Mouse (Mus musculus): ENCODE data around the gene Olfr1512. TPM values are rescaled to one million over a fixed set of nuclear protein-coding genes. Genes with fewer than 3 reads are reported as not detected.
"Not testable (repeated sequence)": the region's sequence is repeated elsewhere in the genome, so short reads cannot be mapped to it uniquely, and the experiment has no call there.

Gene Olfr1512
- 0.17 and 0.25 TPM in 2 replicates for polyA plus RNA-seq (2015; fragmentation: Nextera tagmentation; extraction: Ambion mirVana)

- 69% methylated on average over 2 of the region's 2 CpGs for WGBS
- Histone ChIP-seq H3K4me3 (replicated peaks) (no peak within 1 kb of the TSS), H3K4me1 (no peaks in the 10 kb centered on the region), H3K4me2 (replicated peaks) (no peak within 1 kb of the TSS), H3K27ac (replicated peaks) (no peak within 1 kb of the TSS), H3K27me3 (no peaks in the 10 kb centered on the region), H3K36me3 (no peaks in the 10 kb centered on the region), H3K9ac (no peak within 1 kb of the TSS), H3K9me3 (replicated peaks) (no peaks in the 10 kb centered on the region)
- no peak for ATAC-seq (ENCODE audit: insufficient number of reproducible peaks, low FRiP score, low TSS enrichment, low read depth)
These were observed at the start of gene Olfr1512 for GRCm38 (mm10) chr14:52379068-52379467. Gene Olfr1512, minus strand, starts transcription at chr14:52379168.

DNA sequence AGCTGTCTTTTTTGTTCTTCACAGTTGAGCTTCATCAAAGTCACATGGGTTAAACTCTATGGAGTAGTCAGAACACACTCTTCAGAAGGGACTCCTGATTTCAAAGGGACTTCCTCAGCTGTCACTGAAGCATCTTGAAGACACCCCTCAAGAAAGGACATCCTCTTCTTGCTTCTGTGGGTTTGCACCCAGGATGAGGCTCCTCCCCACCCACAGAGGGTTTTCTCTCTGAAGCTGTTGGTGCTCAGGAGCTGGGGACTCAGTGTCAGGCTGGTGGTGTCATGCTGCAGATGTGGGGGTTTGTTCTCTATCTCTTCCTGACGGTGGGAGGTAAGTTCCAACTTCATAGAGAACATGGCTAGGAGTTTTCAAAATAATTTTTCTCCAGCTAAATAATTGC is 48.7 kb upstream of the Olfr1512 start:
- no peak overlapping the region for H3K4me3 ChIP-seq (replicated peaks)
- ATAC-seq (ENCODE audit: insufficient number of reproducible peaks, low FRiP score, low TSS enrichment, low read depth) = no peak
- no peaks in the 10 kb centered on the region for H3K9me3 ChIP-seq (replicated peaks)
- H3K36me3 ChIP-seq = no peaks in the 10 kb centered on the region
- no peaks in the 10 kb centered on the region for H3K4me1 ChIP-seq
- H3K27me3 ChIP-seq = no peaks in the 10 kb centered on the region
- WGBS = 96% methylated on average over 1 of the region's 1 CpGs
- no peak overlapping the region for H3K9ac ChIP-seq
- H3K4me2 ChIP-seq (replicated peaks) = no peak overlapping the region
- H3K27ac ChIP-seq (replicated peaks) = no peak overlapping the region

DNA sequence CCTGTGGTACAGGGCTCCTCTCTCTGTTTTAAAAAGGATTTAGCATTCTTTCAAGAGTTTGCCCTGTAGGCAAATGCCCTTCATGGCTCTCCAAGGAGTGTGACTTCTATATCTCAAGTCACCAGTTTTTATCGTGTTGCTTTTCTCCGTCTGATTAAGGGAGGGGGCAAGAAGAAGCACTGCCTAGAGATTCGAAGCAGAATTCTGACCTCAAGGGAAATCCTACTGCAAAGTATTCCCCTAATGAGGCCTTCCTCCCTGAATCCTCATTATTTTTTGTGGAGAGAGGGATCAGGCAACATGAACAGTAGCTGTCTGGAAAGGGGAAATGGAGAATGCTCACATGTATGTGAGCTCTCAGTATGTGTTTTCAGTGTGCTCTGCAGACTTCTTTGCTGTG is 35.3 kb upstream of the Olfr1512 start, which contains the start of gene Olfr1510:
Gene Olfr1510, minus strand, starts transcription at position 101 of the 400 bp plus-strand sequence.
- Histone ChIP-seq H3K27me3 (no peaks in the 10 kb centered on the region), H3K4me3 (replicated peaks) (no peak within 1 kb of the TSS), H3K4me1 (no peaks in the 10 kb centered on the region), H3K36me3 (no peaks in the 10 kb centered on the region), H3K9me3 (replicated peaks) (no peaks in the 10 kb centered on the region), H3K27ac (replicated peaks) (no peak within 1 kb of the TSS), H3K4me2 (replicated peaks) (no peak within 1 kb of the TSS), H3K9ac (no peak within 1 kb of the TSS)
- ATAC-seq (ENCODE audit: insufficient number of reproducible peaks, low FRiP score, low TSS enrichment, low read depth) = no peak
- 80% methylated on average over 3 of the region's 3 CpGs for WGBS

- not testable (repeated sequence) for H3K36me3 ChIP-seq; H3K4me3 ChIP-seq (replicated peaks); H3K9me3 ChIP-seq (replicated peaks); H3K4me1 ChIP-seq; H3K27ac ChIP-seq (replicated peaks); H3K27me3 ChIP-seq; H3K9ac ChIP-seq; ATAC-seq (ENCODE audit: insufficient number of reproducible peaks, low FRiP score, low TSS enrichment, low read depth); H3K4me2 ChIP-seq (replicated peaks)
- 74% methylated on average over 7 of the region's 10 CpGs for WGBS
These were observed 31.4 kb upstream of the Olfr1512 start for GRCm38 (mm10) chr14:52410142-52410919.

GRCm38 (mm10) chr14:52397279-52397678 is 18.3 kb upstream of the Olfr1512 start, which contains the start of gene Olfr1511:
Gene Olfr1511, minus strand, starts transcription at chr14:52397379.
- H3K27me3 ChIP-seq = no peaks in the 10 kb centered on the region
- H3K27ac ChIP-seq (replicated peaks) = no peak within 1 kb of the TSS
- no peak within 1 kb of the TSS for H3K4me2 ChIP-seq (replicated peaks)
- no peak within 1 kb of the TSS for H3K4me3 ChIP-seq (replicated peaks)
- H3K9me3 ChIP-seq (replicated peaks) = no peaks in the 10 kb centered on the region
- H3K4me1 ChIP-seq = no peaks in the 10 kb centered on the region
- ATAC-seq (ENCODE audit: insufficient number of reproducible peaks, low FRiP score, low TSS enrichment, low read depth) = no peak
- H3K36me3 ChIP-seq = no peaks in the 10 kb centered on the region
- WGBS = 71% methylated on average over 4 of the region's 4 CpGs
- no peak within 1 kb of the TSS for H3K9ac ChIP-seq

GRCm38 (mm10) chr14:52390084-52390848 is 11.3 kb upstream of the Olfr1512 start:
- H3K9me3 ChIP-seq (replicated peaks); H3K27me3 ChIP-seq; H3K4me1 ChIP-seq; H3K4me2 ChIP-seq (replicated peaks); H3K4me3 ChIP-seq (replicated peaks); H3K36me3 ChIP-seq; ATAC-seq (ENCODE audit: insufficient number of reproducible peaks, low FRiP score, low TSS enrichment, low read depth); H3K9ac ChIP-seq; H3K27ac ChIP-seq (replicated peaks): not testable (repeated sequence)
- 88% methylated on average over 9 of the region's 9 CpGs for WGBS

DNA sequence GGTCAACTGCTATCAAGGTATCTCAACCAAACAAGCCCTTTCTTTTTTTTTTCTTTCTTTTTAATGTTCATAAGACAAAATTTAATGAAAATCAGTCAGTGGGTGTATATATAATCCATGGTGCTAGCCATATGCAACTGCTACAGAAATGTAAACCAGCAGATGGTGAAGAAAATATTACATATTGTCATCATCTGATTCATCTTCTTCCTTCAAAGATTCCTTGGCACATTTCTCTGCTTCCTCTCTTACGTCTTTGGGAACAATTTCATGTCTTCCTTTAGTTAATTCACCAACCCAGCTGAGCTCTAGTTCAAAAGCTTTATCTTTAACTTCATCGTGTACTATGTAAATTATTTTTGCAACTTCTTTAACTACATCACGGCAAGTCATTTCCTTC is 10.2 kb downstream of the Olfr1512 start:
- Histone ChIP-seq H3K27ac (replicated peaks) (no peak overlapping the region), H3K4me1 (no peaks in the 10 kb centered on the region), H3K9me3 (replicated peaks) (no peaks in the 10 kb centered on the region), H3K4me2 (replicated peaks) (no peak overlapping the region), H3K4me3 (replicated peaks) (no peak overlapping the region), H3K27me3 (no peaks in the 10 kb centered on the region), H3K9ac (no peak overlapping the region), H3K36me3 (no peaks in the 10 kb centered on the region)
- no peak for ATAC-seq (ENCODE audit: insufficient number of reproducible peaks, low FRiP score, low TSS enrichment, low read depth)
- whole genome bisulfite sequencing = 78% methylated on average over 3 of the region's 3 CpGs

- no peaks in the 10 kb centered on the region for H3K27me3 ChIP-seq
- H3K4me1 ChIP-seq = no peaks in the 10 kb centered on the region
- no peak within 1 kb of the TSS for H3K4me2 ChIP-seq (replicated peaks)
- no peak within 1 kb of the TSS for H3K27ac ChIP-seq (replicated peaks)
- ATAC-seq (ENCODE audit: insufficient number of reproducible peaks, low FRiP score, low TSS enrichment, low read depth) = no peak
- H3K36me3 ChIP-seq = no peaks in the 10 kb centered on the region
- H3K9ac ChIP-seq = no peak within 1 kb of the TSS
- H3K9me3 ChIP-seq (replicated peaks) = no peaks in the 10 kb centered on the region
- WGBS = 70% methylated on average over 4 of the region's 4 CpGs
- H3K4me3 ChIP-seq (replicated peaks) = no peak within 1 kb of the TSS
These were observed 22.7 kb downstream of the Olfr1512 start, which contains the start of gene Olfr1513 for GRCm38 (mm10) chr14:52356308-52356707. Gene Olfr1513, minus strand, starts transcription at chr14:52356408.

- no peaks in the 10 kb centered on the region for H3K4me1 ChIP-seq
- no peaks in the 10 kb centered on the region for H3K36me3 ChIP-seq
- no peak overlapping the region for H3K4me2 ChIP-seq (replicated peaks)
- no peak for ATAC-seq (ENCODE audit: insufficient number of reproducible peaks, low FRiP score, low TSS enrichment, low read depth)
- no peak overlapping the region for H3K27ac ChIP-seq (replicated peaks)
- 65% methylated on average over 6 of the region's 6 CpGs for WGBS
- H3K9me3 ChIP-seq (replicated peaks) = no peaks in the 10 kb centered on the region
- 0 out of 2 replicates have a peak, but pooled peaks cover 5% of the 10 kb centered on the region for H3K27me3 ChIP-seq
- H3K9ac ChIP-seq = no peak overlapping the region
- no peak overlapping the region for H3K4me3 ChIP-seq (replicated peaks)
These were observed 39.5 kb downstream of the Olfr1512 start for GRCm38 (mm10) chr14:52339512-52339852.

- Histone ChIP-seq H3K9ac (no peak overlapping the region), H3K27me3 (0 out of 2 replicates have a peak, but pooled peaks cover 5% of the 10 kb centered on the region), H3K4me2 (replicated peaks) (peak overlapping the region; percentile 41), H3K9me3 (replicated peaks) (no peaks in the 10 kb centered on the region), H3K4me3 (replicated peaks) (peak overlapping the region; percentile 29), H3K4me1 (no peaks in the 10 kb centered on the region), H3K27ac (replicated peaks) (no peak overlapping the region), H3K36me3 (no peaks in the 10 kb centered on the region)
- ATAC-seq (ENCODE audit: insufficient number of reproducible peaks, low FRiP score, low TSS enrichment, low read depth) = no peak
- WGBS = 25% methylated on average over 21 of the region's 21 CpGs
These were observed 40.0 kb downstream of the Olfr1512 start for GRCm38 (mm10) chr14:52338751-52339511.

DNA sequence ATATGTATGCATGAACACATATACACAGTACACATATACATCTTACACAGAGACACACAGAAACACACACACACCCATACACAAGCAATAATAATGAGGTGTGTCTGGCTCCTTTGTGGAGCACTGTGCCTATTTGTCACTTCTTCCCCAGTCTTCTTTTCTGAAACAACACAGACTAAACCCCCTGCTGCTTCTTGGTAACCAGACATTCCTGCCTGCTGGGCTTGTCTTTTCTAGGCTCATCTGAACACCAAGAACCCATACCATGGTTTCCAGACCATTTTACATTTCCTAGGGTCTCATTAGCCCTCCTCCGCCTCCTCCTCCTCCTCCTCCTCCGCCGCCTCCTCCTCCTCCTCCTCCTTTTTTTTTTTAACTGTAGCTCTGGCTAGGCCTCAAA is 46.8 kb downstream of the Olfr1512 start:
- Histone ChIP-seq H3K4me3 (replicated peaks) (no peak overlapping the region), H3K36me3 (no peaks in the 10 kb centered on the region), H3K9ac (no peak overlapping the region), H3K27me3 (peaks cover 22% of the 10 kb centered on the region), H3K4me2 (replicated peaks) (no peak overlapping the region), H3K4me1 (peaks cover 9% of the 10 kb centered on the region), H3K27ac (replicated peaks) (no peak overlapping the region), H3K9me3 (replicated peaks) (no peaks in the 10 kb centered on the region)
- 80% methylated on average over 1 of the region's 3 CpGs for WGBS
- ATAC-seq (ENCODE audit: insufficient number of reproducible peaks, low FRiP score, low TSS enrichment, low read depth) = no peak

Measured in embryonic facial prominence, embryonic 15.5 days (tissue).